Mouse (Mus musculus) spleen, postnatal 4 days (tissue): ENCODE data around the gene Asb17.
"Not testable (repeated sequence)": the region's sequence is repeated elsewhere in the genome, so short reads cannot be mapped to it uniquely, and the experiment has no call there.

Experiments
- DNase-seq, 2 experiments: peaks; one replicate each; pipeline ENCODE4 v3.0.0; 2022; ENCODE audit warnings: low spot score in 2 of 2

The Asb17 gene

DNA sequence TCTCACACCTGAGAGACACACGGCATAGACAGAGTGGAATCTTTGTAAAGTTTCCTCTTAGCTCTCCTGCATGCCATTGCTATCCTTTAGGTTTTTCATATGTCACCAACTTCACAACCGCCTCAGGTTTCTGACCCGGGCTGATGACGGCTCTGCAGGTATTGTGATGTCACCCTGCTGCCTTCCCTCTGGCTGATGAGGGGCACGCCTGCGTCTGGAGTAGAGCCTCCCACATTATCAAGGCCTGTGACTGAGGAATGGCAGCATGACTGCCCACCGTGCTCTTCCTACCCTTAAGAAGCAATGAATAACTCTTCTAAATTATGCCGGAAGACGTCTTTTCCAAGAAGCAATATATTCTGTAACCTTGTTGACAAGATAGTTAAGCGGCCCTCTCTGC lies at the start of gene Asb17:
Gene Asb17 (plus strand): TSS at position 180 of the 400 bp plus-strand sequence.
- no peak for DNase-seq

DNA sequence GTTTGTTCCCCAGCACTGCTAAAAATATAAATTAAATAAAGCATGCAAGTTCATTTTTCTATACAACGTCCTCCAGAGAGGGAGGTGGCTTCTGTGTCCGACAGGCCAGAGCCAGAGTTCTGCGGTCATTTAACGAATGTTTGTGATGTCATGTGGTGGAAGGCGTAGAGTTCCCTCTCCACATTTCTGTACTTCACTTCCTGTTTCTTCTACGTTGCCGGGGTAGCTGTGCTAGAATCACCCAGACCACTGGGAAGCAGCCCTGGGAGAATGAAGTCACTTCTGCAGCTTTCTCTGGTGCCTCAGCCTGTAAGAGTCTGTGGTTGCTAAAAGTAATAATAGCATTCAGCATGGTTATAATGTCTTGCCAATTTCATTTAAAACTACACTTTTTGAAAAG lies 46.4 kb upstream of the Asb17 start:
- DNase-seq = no peak

GRCm38 (mm10) chr3:153799603-153800002 lies 44.4 kb upstream of the Asb17 start:
- no peak for DNase-seq

DNA sequence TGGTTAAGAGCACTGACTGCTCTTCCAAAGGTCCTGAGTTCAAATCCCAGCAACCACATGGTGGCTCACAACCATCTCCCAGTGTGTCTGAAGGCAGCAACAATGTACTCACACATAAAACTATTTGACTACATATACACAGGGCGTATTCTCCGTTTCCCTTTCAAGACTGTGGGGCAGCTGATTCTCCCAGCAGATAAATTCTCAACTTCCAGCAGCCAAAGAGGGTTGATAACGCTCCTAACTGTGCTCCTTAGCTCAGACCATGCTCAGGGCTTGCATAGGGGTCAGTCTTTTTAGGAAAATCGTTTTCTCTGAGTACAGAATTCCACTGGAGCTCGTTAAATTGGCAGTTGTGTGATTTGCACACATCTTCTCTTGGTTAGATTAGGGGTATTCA lies 43.3 kb upstream of the Asb17 start:
- no peak for DNase-seq

DNA sequence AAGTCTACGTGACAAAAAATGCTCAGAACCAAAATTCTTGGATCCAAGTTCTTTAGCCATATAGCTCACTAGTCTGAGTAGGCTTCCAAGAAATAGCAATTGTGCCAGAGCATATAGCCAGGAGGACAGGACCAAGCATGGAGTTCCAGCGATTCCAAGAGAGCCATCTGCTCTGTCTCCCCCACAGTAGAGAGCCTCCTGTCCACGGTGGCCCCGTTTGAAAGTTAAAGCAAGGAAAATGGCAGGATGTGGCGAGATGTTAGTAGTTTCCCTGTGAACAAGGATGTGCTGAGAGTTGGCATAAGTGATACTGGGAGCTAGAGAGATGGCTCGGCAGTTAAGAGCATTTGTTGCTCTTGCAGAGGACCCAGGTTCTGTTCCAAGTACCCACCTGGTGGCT lies 42.5 kb upstream of the Asb17 start:
- DNase-seq = no peak

DNA sequence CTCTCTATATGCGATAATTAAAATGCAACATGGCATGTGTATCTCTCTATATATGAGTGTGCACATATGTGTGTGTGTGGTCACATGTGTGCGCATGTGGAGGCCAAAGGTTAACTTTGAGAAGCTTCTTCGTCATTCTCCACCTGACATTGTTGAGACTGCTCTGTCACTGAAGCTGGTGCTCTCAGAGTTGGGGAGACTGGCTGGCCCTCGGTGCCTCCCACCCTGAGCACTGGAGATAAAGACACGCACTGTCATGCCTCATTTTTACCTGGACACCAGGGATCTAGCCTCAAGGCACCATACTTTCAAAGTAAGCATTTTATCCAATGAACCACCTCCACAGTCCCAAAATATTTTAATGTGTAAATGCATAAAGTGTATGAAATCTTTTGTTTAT lies 41.4 kb upstream of the Asb17 start:
- no peak for DNase-seq

- no peak for DNase-seq
Measured at GRCm38 (mm10) chr3:153804032-153804431, 40.0 kb upstream of the Asb17 start.

DNA sequence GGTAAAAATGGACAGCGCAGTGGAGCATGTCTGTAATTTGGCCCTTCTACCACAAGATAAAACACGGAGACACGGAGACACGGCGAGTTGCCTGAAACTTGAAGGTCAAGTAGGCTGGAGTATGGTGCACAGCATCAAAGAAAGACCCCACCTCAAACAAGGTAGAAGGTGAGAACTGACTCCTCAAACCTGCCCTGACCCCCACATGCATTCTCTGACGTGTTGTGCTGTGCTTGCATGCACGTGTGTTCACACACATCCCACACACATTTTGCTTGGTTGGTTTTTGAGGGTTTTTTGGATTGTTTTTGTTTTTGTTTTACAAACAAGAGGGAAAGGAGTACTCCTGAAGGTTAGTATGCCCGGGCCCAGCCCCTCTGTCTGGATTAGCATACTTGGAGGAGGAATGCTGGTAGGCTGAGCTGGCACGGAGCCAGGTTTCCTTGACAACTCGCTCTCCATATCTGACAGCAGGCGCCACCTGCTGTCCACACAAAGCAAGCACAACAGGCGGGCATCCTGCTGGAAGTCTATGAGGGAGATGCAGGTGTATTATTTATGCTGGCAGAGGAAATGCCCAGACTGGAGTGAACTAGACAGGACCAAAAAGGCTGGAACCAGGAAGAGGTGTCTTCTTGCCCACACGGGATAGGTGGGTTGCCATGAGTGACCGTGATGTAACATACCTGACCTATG lies 37.8 kb upstream of the Asb17 start:
- peak; percentile 84 to 92 for DNase-seq

DNA sequence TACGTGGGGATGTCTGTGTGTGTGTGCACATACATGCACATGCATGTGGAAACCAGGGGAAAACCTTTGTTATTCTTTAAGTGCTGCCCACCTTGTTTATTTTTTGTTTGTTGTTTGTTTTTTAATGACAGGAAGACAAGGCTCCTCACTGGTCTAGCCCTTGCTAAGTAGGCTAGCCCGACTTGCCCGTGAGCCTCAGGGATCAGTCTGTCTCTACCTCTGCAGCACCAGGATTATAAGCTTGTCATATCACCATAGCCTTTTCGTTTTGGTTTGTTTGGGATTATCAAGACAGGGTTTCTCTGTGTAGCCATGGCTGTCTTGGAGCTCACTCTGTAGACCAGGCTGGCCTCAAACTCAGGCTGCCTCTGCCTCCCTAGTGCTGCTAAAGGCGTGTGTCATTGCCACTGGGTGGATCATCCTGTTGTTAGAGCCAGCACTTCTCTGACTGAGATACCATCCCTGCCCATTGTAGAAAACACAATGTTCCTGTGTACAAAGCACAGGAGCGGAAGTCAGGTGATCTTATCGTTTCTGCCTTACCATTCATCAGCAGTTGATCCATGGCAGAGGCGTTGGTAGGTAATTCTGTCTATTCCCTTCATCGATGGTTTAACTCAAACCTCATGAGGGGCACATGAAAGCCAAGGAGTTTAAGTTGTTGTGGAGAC lies 37.1 kb upstream of the Asb17 start:
- no peak for DNase-seq

DNA sequence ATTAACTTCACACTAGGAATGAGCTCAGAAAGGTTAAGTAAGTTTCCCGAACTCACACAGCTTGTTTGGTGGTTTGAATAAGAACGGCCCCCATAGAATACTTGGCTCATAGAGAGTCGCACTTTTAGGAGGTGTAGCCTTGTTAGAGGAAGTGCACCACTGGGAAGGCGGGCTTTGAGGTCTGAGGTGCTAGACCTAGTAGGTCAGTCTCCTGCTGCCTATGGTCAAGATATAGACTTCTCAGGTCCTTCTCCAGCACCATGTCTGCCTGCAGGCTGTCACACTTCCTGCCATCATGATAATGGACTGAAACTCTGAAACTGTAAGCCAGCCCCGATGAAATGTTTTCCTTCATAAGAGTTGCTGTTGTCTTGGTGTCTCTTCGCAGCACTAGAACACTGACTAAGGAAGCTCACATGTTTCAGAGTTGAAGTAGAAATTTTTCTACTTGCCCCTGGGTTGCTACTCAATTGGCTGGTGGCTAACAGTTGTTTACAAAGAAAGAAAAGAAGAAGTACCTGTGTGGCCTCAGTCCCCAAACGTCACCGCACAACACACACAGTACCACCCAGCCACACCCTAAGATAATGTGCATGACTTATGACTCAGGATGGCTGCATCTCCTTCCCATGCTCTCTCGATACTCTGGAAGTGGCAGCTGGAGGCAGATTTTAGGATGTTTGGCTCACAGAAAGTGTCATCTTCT lies 36.4 kb upstream of the Asb17 start:
- no peak for DNase-seq

DNA sequence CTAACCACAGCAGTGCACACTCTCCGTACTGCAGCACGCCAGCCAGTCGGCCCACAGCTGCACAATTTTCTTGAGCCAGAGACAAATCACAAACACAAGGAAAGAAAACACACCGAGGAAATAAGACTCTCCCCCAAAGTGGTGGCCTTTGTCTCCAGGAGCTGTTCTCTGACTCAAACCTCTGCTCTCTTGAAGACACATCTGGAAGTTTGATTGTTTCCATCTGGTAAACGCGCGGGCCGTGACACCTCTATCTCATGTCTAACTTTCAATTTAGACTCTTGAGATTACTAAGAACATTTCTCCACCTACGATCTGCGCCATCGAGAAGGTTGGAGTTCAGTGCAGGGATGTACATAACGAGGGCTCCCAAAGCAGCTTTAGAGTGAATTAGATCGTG lies 35.6 kb upstream of the Asb17 start:
- DNase-seq = no peak

- DNase-seq = no peak
Measured at GRCm38 (mm10) chr3:153814026-153814425, 30.0 kb upstream of the Asb17 start.

DNA sequence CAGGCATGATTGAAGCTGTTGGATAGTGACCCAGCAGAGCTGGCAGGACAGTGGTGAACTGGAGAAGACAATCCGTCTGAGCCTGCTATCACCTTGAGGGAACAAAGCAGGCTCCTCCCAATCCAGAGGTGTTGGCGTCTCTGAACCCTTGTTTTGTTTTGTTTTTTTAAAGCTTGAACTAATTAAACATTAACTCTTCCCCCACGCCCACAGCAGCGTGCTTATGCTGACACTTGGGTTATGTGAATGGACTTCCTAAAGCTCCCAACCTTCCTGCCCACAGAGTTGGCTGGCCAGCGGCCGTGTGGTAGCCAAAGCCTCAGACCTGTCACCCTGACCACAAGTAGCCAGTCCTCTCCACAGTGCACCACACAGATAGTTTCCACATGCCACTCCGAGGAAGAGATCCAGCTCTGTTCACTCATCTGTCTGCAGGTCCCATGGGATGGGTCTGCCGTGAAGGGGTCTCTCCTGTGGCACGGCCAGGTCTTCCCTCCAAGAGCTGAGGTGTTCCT lies 26.6 kb upstream of the Asb17 start:
- no peak for DNase-seq

DNA sequence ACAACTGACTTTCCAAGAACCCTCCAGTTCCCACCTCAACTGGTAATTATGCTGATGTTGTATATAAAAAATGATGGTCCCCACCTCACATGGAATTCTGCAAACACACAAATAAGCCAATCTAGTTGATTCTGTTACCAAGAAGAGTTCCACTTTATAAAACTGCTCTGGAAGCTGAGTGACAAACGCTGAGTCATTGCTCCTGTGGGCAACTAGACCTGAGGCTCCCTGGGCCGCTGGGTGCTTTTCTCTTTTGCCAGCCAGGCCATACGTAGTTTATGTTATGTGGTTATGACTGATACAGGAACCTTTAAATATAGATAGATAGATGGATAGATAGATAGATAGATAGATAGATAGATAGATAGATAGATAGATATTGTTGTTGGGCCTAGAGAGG lies 25.3 kb upstream of the Asb17 start:
- no peak for DNase-seq

DNA sequence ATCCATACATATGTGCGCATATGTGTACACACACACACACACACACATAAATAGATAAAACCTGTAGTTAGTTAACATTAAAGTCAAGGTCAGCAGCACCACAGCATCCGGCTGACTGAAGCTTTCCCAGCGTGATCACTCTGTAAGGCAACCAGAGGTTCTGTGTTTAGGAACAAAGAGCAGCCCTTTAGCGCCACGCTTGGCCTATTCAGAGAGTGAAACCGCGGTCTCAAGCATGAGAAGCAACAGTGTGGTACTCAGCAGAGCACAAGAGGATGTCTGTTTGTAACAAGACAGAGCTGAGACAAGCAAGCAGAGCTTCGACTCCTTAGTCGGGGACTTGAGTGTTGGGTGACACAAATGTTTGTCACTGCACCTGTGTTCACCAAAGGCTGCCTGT lies 24.6 kb upstream of the Asb17 start:
- DNase-seq = no peak

DNA sequence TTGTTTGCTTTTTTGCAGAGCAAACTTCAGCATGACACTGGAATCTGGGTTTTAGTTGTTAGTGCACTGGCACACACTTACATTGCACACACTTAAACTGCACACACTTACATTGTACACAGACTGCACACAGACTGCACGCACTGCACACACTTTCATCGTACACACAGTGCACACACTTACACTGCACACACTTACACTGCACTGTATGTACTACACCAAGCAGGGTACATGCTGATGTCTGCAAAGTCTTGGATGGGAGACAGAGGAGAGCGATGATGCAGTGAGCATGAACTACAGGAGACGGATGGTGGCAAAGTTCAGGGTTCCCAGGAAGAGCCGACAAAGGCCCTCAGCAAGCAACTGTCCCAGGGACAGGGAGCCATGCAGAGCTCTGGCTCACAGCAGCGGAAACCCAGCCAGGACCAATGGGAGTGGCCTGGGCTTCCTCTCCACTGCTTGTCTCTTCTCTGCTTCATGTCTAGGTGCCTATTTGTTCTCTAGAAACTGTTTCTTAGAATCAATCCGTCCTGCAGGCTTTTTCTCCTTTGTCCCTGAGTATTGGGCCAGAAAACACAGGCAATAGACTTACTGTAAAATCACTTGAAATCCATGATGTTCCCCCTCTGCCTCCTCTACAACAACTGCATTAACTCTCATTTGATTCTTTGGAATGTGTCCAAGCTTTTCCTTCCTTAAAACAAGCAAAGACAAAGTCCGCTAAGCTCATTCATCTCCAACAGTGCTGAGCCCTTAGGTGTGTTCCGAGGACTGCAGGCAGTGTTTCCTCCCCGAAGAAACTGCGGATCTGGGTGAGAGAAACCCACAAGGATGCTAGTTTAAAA lies 20.1 kb upstream of the Asb17 start:
- DNase-seq = no peak

DNA sequence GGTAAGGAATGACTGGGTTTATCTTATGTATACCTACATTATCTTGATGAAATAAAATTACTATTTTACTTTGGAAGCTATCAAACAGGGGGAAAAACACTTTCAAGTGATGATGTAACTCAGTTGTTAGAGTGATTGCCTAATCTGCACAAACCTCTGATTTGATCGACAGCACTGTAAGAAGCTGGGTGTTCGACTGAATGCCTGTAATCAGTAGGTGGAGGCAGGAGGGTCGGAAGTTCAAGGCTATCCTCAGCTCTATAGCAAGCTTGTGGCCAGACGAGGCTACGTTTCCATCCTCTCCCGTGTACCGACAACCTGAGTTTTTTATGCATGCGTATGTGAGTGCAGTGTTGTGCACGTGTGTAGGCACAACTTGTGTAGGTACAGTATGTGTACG lies 18.8 kb upstream of the Asb17 start:
- DNase-seq = no peak

- no peak for DNase-seq
Measured at GRCm38 (mm10) chr3:153826616-153827015, 17.4 kb upstream of the Asb17 start.

GRCm38 (mm10) chr3:153829788-153830187 lies 14.2 kb upstream of the Asb17 start:
- DNase-seq = not testable (repeated sequence)

DNA sequence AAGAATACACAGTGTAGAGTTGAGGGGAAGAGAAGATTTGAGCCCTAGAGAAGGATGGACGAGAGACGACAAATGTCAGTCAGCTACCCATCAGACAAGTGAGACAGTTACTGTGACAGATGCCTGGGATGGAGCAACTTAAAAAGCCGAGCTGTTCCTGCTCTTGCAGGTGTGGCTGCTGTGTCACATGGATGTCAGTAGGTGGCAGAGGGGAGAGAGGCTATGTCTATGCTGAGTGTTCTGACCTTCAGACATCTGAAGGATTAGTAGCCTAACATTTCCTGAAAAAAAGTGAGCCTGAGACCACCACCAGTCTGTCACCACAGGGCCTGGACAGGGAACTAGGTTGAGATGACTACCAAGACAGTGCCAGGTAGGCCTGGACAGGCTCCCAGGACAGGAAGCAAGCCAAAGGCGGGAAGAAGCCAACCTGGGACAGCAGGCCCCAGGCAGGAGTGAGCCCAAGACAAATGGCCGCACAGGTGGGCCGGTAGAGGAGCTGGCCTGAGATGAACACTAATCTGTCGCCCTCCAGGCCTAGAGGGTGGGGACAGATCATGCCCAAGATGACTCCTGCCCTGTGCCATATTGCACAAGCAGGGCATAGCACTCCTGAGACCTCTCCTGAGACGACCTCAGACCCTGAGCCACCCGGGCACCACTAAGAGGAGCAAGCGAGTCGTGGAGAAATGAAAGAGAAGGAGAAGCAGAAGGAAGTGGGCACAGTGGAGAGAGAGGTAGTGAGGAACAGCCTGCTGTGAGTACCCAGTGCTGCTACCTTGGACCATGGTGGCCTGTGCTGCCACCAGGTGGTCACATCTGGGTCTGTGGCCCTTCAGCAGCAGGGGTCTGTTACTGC lies 12.8 kb upstream of the Asb17 start:
- DNase-seq = peak; percentile 67 to 79
